Mouse (Mus musculus): ENCODE data around the gene Chchd6.

DNA sequence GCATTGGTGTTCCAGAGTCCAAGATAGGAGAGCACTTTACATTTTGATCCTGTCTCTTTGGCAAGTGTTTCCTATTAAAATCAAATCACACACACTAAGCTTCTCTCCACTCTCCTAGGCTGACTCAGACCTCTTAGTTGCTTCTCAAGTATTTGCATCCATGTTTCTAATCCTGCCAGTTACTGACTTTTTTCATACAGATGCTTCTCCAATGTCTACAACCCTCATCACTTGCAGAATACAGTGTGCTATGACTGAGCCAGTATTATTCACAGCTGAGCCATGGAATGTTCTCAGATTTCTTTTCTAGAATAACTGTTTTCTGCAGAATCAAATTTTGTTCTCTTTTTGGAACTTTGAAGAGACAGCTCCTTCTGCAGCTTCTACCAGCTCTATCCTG is 85.3 kb downstream of the Chchd6 start:
- TF ChIP-seq POLR2A (IDR thresholded peaks at IDR 0.05; ENCODE audit: control insufficient read depth, extremely low read depth, insufficient read depth, low read length, poor library complexity) (no peak), CTCF (IDR thresholded peaks at IDR 0.05; ENCODE audit: borderline replicate concordance, control insufficient read depth, extremely low read depth, insufficient read depth, low read length, poor library complexity) (no peak)
